Mouse (Mus musculus) megakaryocyte, embryonic 14.5 days (primary cell): ENCODE measurements around the gene B4galt5.

ENCODE experiments used
- FLI1 ChIP-seq: IDR thresholded peaks from 2 replicates; pipeline ENCODE4 v1.6.1; 2012; ENCODE audit warnings: low read length, inconsistent platforms, mixed read lengths
- GATA1 ChIP-seq: IDR thresholded peaks from 3 replicates; pipeline ENCODE4 v1.6.1; 2012; ENCODE audit warnings: mixed read lengths, low read length, inconsistent platforms, borderline replicate concordance

DNA sequence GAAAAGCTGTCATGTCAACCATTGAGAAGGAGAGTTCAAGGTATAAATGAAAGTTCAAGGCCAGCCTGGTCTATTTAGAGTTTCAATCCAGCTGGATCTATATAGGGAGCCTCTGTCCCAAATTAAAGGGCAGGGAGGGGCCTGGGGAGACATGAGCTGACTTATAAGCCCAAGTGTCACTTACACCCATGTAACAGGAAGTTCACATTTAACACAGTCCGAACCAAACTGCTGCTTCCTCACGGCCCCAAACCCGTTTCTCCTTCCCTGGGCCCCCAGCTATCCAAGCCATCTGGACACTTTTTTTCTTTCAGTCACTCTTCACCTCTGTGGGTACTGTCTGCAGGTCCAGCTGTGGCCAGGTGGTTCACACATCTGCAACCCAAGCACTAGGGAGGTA, 28.7 kb upstream of the B4galt5 start:
- TF ChIP-seq FLI1 (no peak), GATA1 (no peak)
